Mouse (Mus musculus): ENCODE results near the gene Pdcd1lg2. TPM values are rescaled to one million over a fixed set of nuclear protein-coding genes. Genes with fewer than 3 reads are reported as not detected.
A peak's percentile ranks its signal among the peaks of the same experiment; 100 is the strongest.
"Not testable (repeated sequence)": the region's sequence is repeated elsewhere in the genome, so short reads cannot be mapped to it uniquely, and the experiment has no call there.

Pdcd1lg2 gene
- polyA plus RNA-seq, 1 experiment: 0.19 TPM

- Histone ChIP-seq H3K27ac (ENCODE audit: control insufficient read depth, insufficient read depth, low read depth, low read length) (no peak overlapping the region), H3K27me3 (ENCODE audit: control insufficient read depth, insufficient read depth, low read length) (no peaks in the 10 kb centered on the region), H3K36me3 (ENCODE audit: control insufficient read depth, insufficient read depth, low read length) (no peaks in the 10 kb centered on the region), H3K4me1 (ENCODE audit: control insufficient read depth, insufficient read depth, low read length) (no peaks in the 10 kb centered on the region), H3K4me3 (ENCODE audit: control insufficient read depth, low read depth, low read length) (no peak overlapping the region)
- no peak for TF ChIP-seq POLR2A (IDR thresholded peaks at IDR 0.05; ENCODE audit: control insufficient read depth, low read depth, low read length)
- TF ChIP-seq CTCF (IDR thresholded peaks at IDR 0.05; ENCODE audit: control insufficient read depth, insufficient read depth, insufficient replicate concordance, low read depth, low read length): no peak
Measured at GRCm38 (mm10) chr19:29412476-29413420, 2.0 kb downstream of the Pdcd1lg2 start.

GRCm38 (mm10) chr19:29414513-29414912, 3.8 kb downstream of the Pdcd1lg2 start:
- Histone ChIP-seq H3K27me3 (ENCODE audit: control insufficient read depth, insufficient read depth, low read length) (no peaks in the 10 kb centered on the region), H3K4me1 (ENCODE audit: control insufficient read depth, insufficient read depth, low read length) (peaks cover 3% of the 10 kb centered on the region; the same call in 1 of the 2 replicates), H3K36me3 (ENCODE audit: control insufficient read depth, insufficient read depth, low read length) (no peaks in the 10 kb centered on the region), H3K27ac (ENCODE audit: control insufficient read depth, insufficient read depth, low read depth, low read length) (no peak overlapping the region), H3K4me3 (ENCODE audit: control insufficient read depth, low read depth, low read length) (no peak overlapping the region)
- TF ChIP-seq CTCF (IDR thresholded peaks at IDR 0.05; ENCODE audit: control insufficient read depth, insufficient read depth, insufficient replicate concordance, low read depth, low read length) (no peak), POLR2A (IDR thresholded peaks at IDR 0.05; ENCODE audit: control insufficient read depth, low read depth, low read length) (no peak)

GRCm38 (mm10) chr19:29414917-29415316, 4.2 kb downstream of the Pdcd1lg2 start:
- H3K36me3 ChIP-seq (ENCODE audit: control insufficient read depth, insufficient read depth, low read length); H3K4me3 ChIP-seq (ENCODE audit: control insufficient read depth, low read depth, low read length); H3K27me3 ChIP-seq (ENCODE audit: control insufficient read depth, insufficient read depth, low read length): not testable (repeated sequence)

GRCm38 (mm10) chr19:29416393-29416902, 5.7 kb downstream of the Pdcd1lg2 start:
- TF ChIP-seq CTCF (IDR thresholded peaks at IDR 0.05; ENCODE audit: control insufficient read depth, insufficient read depth, insufficient replicate concordance, low read depth, low read length) (no peak), POLR2A (IDR thresholded peaks at IDR 0.05; ENCODE audit: control insufficient read depth, low read depth, low read length) (no peak)
- no peak overlapping the region for H3K27ac ChIP-seq (ENCODE audit: control insufficient read depth, insufficient read depth, low read depth, low read length)

More at GRCm38 (mm10) chr19:29414917-29415316, 4.2 kb downstream of the Pdcd1lg2 start:
- H3K4me1 ChIP-seq (ENCODE audit: control insufficient read depth, insufficient read depth, low read length); H3K27ac ChIP-seq (ENCODE audit: control insufficient read depth, insufficient read depth, low read depth, low read length): not testable (repeated sequence)

GRCm38 (mm10) chr19:29417188-29417587, 6.5 kb downstream of the Pdcd1lg2 start:
- TF ChIP-seq CTCF (IDR thresholded peaks at IDR 0.05; ENCODE audit: control insufficient read depth, insufficient read depth, insufficient replicate concordance, low read depth, low read length): no peak
- no peaks in the 10 kb centered on the region for H3K36me3 ChIP-seq (ENCODE audit: control insufficient read depth, insufficient read depth, low read length)
- H3K4me1 ChIP-seq (ENCODE audit: control insufficient read depth, insufficient read depth, low read length): peaks cover 3% of the 10 kb centered on the region; the same call in 1 of the 2 replicates
- no peak overlapping the region for H3K4me3 ChIP-seq (ENCODE audit: control insufficient read depth, low read depth, low read length)
- H3K27ac ChIP-seq (ENCODE audit: control insufficient read depth, insufficient read depth, low read depth, low read length): no peak overlapping the region
- H3K27me3 ChIP-seq (ENCODE audit: control insufficient read depth, insufficient read depth, low read length): no peaks in the 10 kb centered on the region

More at GRCm38 (mm10) chr19:29416393-29416902, 5.7 kb downstream of the Pdcd1lg2 start:
- no peak overlapping the region for H3K4me3 ChIP-seq (ENCODE audit: control insufficient read depth, low read depth, low read length)
- H3K36me3 ChIP-seq (ENCODE audit: control insufficient read depth, insufficient read depth, low read length): no peaks in the 10 kb centered on the region
- H3K4me1 ChIP-seq (ENCODE audit: control insufficient read depth, insufficient read depth, low read length): peaks cover 3% of the 10 kb centered on the region; the same call in 1 of the 2 replicates
- H3K27me3 ChIP-seq (ENCODE audit: control insufficient read depth, insufficient read depth, low read length): no peaks in the 10 kb centered on the region

GRCm38 (mm10) chr19:29417894-29418293, 7.2 kb downstream of the Pdcd1lg2 start:
- Histone ChIP-seq H3K4me1 (ENCODE audit: control insufficient read depth, insufficient read depth, low read length) (peaks cover 3% of the 10 kb centered on the region; the same call in 1 of the 2 replicates), H3K4me3 (ENCODE audit: control insufficient read depth, low read depth, low read length) (no peak overlapping the region), H3K36me3 (ENCODE audit: control insufficient read depth, insufficient read depth, low read length) (no peaks in the 10 kb centered on the region), H3K27me3 (ENCODE audit: control insufficient read depth, insufficient read depth, low read length) (no peaks in the 10 kb centered on the region), H3K27ac (ENCODE audit: control insufficient read depth, insufficient read depth, low read depth, low read length) (no peak overlapping the region)
- TF ChIP-seq CTCF (IDR thresholded peaks at IDR 0.05; ENCODE audit: control insufficient read depth, insufficient read depth, insufficient replicate concordance, low read depth, low read length) (no peak), POLR2A (IDR thresholded peaks at IDR 0.05; ENCODE audit: control insufficient read depth, low read depth, low read length) (no peak)

- peak overlapping the region; percentile 21; the same call in 1 of the 2 replicates for H3K27ac ChIP-seq (ENCODE audit: control insufficient read depth, insufficient read depth, low read depth, low read length)
Measured at GRCm38 (mm10) chr19:29418661-29419115, 8.0 kb downstream of the Pdcd1lg2 start.

More at GRCm38 (mm10) chr19:29418661-29419115, 8.0 kb downstream of the Pdcd1lg2 start:
- Histone ChIP-seq H3K4me1 (ENCODE audit: control insufficient read depth, insufficient read depth, low read length) (peaks cover 3% of the 10 kb centered on the region; the same call in 1 of the 2 replicates), H3K4me3 (ENCODE audit: control insufficient read depth, low read depth, low read length) (no peak overlapping the region), H3K27me3 (ENCODE audit: control insufficient read depth, insufficient read depth, low read length) (no peaks in the 10 kb centered on the region), H3K36me3 (ENCODE audit: control insufficient read depth, insufficient read depth, low read length) (no peaks in the 10 kb centered on the region)
- no peak for TF ChIP-seq CTCF (IDR thresholded peaks at IDR 0.05; ENCODE audit: control insufficient read depth, insufficient read depth, insufficient replicate concordance, low read depth, low read length)
- TF ChIP-seq POLR2A (IDR thresholded peaks at IDR 0.05; ENCODE audit: control insufficient read depth, low read depth, low read length): no peak

All from testis, adult 2 months (tissue).